Mouse (Mus musculus): ENCODE results near the gene Brms1.

Gene Brms1

GRCm38 (mm10) chr19:5039301-5040114, 1.6 kb upstream of the Brms1 start:
- no peak for DNase-seq (ENCODE audit: low spot score)

DNA sequence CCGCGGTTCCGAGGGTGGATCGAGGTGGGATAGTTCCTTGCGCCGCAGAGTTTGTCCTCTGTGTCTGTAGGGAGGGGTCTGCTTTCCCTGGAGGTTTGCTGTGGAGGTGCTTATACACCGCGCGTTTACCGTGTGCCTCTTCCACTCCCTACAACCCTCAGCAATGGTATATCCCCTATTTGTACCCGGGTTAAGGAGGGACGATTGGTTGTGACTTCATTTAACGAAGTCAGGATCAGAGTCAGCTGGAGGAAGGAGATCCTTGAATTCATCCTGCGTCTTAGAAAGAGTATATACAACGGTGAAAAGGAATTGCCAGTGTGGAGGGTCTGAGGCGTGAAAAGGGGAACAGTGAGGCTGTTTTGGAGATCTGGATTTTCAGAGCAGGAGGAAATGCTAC, 434 bp downstream of the Brms1 start:
- DNase-seq (ENCODE audit: low spot score): no peak

GRCm38 (mm10) chr19:5045531-5045930, 4.4 kb downstream of the Brms1 start:
- DNase-seq (ENCODE audit: low spot score): no peak

GRCm38 (mm10) chr19:5048138-5049056, 7.2 kb downstream of the Brms1 start:
- no peak for DNase-seq (ENCODE audit: low spot score)

DNA sequence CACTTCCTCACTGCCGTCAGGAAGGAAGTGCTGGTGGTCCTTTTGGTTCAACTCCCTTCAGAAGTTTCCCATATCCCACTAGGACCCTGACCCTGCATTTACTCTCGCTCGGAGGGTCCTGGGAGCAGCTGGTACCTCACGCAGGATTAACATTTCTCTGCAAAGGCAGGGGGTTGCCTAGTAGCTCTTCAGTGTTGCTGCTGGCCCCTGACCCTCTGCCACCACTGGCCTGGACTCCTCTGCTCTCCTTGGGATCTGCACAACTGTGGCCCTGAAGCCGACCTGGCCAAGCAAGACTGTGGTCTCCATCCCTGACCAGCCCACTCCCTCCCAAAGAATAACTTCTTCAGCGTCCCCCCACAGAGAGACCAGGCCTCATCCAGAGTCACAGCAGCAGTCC, 8.2 kb downstream of the Brms1 start:
- DNase-seq (ENCODE audit: low spot score): no peak

GRCm38 (mm10) chr19:5050047-5050905, 9.1 kb downstream of the Brms1 start, which contains the start of gene Rin1:
Gene Rin1 (plus strand): TSS chr19:5050481.
- DNase-seq (ENCODE audit: low spot score): no peak

DNA sequence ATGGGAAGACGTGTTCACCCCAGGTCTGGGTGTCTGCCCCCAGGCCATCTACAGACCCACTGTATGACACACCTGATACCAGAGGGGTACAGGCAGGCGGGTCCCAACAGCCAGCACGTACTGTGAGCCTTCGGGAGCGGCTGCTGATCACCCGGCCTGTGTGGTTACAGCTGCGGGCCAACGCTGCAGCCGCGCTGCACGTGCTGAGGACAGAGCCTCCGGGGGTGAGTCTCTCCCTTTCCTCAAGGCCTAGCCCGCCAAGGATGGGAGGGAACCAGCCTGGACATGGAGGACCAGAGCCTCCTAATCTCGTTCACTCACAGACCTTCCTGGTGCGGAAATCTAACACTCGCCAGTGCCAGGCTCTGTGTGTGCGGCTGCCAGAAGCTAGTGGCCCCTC, 9.9 kb downstream of the Brms1 start:
- no peak for DNase-seq (ENCODE audit: low spot score)

DNA sequence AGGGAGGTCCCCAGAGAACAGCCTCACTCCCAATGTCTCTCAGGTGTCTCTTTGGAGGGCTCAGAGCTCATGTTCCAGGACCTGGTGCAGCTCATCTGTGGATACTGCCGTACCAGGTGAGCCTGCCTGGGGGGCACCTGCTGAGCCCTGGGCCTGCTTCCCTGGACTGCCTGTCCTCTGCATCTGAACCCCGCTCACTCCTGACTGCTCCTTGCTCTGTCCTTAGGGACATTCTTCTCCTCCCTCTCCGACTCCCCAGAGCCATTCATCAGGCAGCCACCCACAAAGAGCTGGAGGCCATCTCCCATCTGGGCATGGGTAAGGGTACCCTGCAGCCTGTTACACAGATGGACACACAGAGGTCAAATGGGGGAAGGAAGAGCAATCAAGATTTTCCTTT, 10.4 kb downstream of the Brms1 start:
- no peak for DNase-seq (ENCODE audit: low spot score)

DNA sequence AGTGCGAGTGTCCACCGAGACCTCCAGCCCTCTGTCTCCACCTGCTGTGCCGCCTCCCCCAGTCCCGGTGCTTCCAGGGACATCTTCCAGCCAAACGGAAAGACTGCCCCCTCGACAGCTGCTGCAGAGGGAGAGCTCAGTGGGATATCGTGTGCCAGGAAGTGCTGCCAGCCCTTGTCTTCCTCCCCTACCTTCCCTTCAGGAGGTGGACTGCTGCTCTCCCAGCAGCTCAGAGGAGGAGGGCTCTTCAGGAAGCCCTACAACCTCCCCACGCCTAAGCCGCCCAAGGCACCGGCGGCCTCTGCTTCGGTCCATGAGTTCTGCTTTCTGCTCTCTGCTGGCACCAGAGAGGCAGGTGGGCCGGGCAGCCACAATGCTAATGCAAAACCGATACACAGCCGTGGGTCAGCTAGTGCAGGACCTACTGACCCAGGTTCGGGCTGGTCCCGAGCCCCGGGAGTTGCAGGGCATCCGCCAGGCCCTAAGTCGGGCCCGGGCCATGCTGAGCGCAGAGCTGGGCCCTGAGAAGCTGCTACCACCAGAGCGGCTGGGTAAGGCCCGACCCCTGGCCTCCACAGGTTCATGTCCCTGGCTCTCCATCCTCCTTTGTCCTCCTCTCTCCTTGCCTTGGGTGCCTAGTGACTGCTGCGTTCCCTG, 11.1 kb downstream of the Brms1 start:
- DNase-seq (ENCODE audit: low spot score): no peak

GRCm38 (mm10) chr19:5052853-5053252, 11.7 kb downstream of the Brms1 start:
- DNase-seq (ENCODE audit: low spot score): no peak

- DNase-seq (ENCODE audit: low spot score): no peak
Measured at GRCm38 (mm10) chr19:5053909-5054308, 12.8 kb downstream of the Brms1 start.

- no peak for DNase-seq (ENCODE audit: low spot score)
Measured at GRCm38 (mm10) chr19:5056251-5056650, 15.1 kb downstream of the Brms1 start.

DNA sequence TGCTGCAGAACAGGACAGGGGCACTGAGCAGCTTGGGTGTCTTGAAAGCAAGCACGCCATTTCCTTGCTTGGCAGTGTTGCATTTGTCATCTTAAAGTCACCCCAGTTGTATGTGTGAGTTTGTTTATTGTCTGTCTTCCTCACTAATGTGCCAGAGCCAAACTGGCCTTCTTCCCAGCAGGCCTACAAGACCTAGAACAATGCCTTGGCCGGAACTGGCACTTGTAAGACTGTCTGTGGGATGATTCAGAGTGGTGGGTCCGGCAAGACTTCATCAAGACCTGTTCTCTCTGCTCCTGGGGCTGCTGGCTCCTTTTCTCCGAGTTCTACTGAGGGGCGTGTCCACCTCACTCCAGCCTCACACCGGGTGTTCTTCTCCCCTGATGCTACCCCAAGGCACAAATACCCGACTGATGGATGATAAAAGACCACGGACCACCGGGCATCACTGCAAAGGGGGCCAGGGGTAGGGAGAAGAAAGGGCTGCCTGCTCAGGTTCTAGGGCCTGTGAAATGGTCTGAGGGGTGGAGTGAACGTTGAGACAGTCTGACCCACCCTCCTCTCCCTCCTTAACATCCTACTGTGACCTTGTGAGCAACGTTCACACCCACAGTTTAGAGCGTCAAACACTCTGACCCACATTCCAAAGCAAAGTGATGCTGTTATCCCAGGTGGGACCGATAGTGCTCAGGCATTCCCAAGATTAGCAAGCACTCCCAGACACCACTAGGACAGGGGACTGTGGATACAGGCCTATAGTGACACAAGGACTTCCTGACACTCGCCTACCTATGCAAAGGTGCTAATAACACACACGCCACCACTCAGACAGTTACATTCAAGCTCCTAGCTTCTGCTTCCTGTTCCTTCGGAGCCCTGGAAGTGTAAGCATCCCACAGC, 17.0 kb downstream of the Brms1 start:
- no peak for DNase-seq (ENCODE audit: low spot score)

DNA sequence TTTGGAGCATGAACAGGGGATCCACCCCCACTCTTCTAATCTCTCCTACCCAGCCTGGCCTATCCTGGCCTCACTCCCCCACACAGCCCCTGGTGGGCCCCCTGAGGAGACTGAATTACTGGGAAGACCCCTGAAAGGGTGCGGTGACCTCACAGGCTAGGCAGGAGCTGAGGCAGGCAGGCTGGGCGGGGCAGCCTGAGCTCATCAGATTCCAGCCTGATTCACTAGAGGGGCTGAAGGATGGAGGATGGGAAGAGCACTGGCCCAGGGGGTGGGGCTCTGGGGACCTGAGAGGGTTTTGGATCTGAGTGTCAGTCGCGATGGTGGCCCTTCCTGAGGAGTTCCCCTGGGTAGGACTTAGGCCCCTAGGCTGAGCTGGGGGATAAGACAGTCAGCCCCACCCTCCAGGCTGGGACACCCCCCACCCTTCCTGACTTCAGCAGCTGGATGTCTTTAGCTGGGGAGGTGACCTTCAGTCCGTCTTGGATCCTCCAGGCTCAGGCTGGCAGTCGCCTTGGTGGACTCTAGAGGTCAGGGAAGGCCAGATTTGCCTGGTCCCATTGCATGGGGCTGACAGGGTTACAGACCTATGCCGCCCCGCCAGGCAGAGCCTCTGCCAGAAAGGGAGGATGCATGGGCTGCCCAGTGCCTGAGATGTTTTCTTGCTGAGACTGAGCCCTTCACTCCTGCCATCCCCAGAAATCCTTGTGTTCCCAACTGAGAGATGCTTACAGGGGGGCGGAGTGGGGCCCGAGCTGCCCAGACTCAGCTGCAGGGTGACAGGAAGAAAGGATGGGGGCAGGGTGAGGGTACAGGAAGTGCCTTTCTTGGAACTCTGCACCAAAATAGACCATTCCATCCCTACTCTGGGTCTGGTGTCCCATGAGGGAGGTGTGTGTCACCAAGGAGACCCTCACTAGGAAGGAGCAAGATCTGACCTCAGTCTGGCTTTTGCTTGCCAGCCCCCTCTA, 17.9 kb downstream of the Brms1 start:
- DNase-seq (ENCODE audit: low spot score): no peak

- DNase-seq (ENCODE audit: low spot score): no peak
Measured at GRCm38 (mm10) chr19:5060365-5061330, 19.5 kb downstream of the Brms1 start.

DNA sequence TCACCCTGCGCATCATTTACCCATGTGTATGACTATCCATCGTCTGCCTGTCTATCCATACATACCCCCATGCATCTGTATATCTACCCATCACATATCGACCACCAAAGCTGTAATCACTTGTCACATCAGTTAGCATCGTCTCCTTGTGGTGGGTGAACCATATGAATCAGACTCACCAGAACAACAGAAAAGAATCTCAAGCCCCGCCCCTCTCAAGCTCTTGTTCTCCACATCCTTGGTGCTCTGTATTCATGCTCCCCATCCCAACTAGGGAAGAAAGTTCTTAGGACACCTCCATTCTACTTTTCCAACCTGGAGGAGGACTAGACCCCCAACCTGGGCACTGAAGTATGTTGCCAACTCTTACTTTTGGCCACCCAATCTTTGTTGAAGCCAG, 20.9 kb downstream of the Brms1 start:
- DNase-seq (ENCODE audit: low spot score): no peak

GRCm38 (mm10) chr19:5062446-5062845, 21.3 kb downstream of the Brms1 start:
- no peak for DNase-seq (ENCODE audit: low spot score)

GRCm38 (mm10) chr19:5065104-5065503, 23.9 kb downstream of the Brms1 start:
- no peak for DNase-seq (ENCODE audit: low spot score)

Data from urinary bladder, postnatal 10 days (tissue).